Mouse (Mus musculus): ENCODE results near the gene Plekhb2. TPM values are rescaled to one million over a fixed set of nuclear protein-coding genes. Genes with fewer than 3 reads are reported as not detected.

The Plekhb2 gene
- polyA plus RNA-seq, 1 experiment from 2014 or later: 18.0 TPM

DNA sequence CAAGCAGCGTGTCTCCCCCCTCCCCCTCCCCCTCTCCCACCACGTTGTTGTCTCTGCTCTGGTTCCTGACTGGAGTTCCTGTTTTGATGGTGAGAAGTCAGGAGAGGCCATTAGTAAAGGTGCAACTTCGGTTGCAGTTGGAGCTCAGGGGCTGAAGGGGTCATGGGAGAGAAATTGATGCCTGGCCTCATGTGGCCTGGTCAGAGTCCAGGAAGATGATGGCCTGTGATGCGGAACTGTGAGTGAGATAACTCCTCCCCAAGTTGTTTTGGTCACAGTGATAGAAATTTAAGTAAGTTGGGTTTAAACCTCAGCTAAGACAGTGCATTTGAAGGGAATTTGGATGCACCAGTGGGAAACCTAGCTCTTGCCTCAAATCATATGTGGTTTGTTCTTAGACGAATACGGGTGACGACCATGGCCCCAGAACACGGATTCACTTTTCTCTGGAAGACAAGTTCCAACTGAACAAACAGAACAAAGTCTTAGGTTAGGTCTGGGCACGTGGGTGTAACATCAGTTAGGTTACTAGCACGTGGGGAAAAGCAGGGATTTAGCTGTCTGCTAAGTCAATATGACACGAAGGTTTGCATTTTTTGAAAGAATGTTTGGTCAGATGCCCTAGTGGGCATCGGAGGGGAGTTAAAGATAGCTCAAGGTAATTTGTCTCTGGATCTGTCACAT is 5.4 kb downstream of the Plekhb2 start:
- 70% methylated on average over 12 of the region's 12 CpGs for WGBS
- DNase-seq (ENCODE audit: low spot score) (no peak), ATAC-seq (replicated peaks; ENCODE audit: low FRiP score) (no peak)
- H3K27me3 ChIP-seq (replicated peaks; ENCODE audit: control insufficient read depth, insufficient read depth, low read length): no peaks in the 10 kb centered on the region
- no peak overlapping the region for H3K4me2 ChIP-seq
- no peaks in the 10 kb centered on the region for H3K9me3 ChIP-seq (ENCODE audit: control insufficient read depth, low read length)
- H3K27ac ChIP-seq (ENCODE audit: low read depth, low read length): no peak overlapping the region
- H3K4me3 ChIP-seq (ENCODE audit: low read depth, low read length): no peak overlapping the region
- no peaks in the 10 kb centered on the region for H3K36me3 ChIP-seq (ENCODE audit: control insufficient read depth, insufficient read depth, low read length)
- H3K9ac ChIP-seq (ENCODE audit: low read depth, low read length): no peak overlapping the region
- H3K4me1 ChIP-seq (replicated peaks; ENCODE audit: control insufficient read depth, insufficient read depth, low read length): 0 out of 2 replicates have a peak, but pooled peaks cover 2% of the 10 kb centered on the region

DNA sequence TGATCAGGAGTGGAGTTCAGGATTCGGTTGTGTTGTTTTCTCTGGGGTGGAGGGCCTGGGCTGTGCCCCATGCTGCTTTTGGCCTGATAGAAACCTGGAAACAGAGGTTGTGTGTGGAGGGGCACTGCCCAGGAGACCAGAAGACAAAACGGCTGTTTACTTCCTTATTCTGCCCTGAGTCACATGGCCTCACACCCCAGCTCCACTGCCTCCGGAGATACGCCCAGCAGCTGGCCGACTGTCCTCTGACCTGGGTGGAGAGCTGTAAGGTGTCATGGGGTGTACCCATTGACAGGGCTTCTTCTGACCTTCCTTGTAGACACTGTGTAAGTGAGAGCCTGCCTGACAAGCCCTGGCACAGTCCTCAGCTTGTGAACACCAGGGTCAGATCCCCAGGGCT is 8.9 kb downstream of the Plekhb2 start:
- Histone ChIP-seq H3K27ac (ENCODE audit: low read depth, low read length) (no peak overlapping the region), H3K27me3 (replicated peaks; ENCODE audit: control insufficient read depth, insufficient read depth, low read length) (no peaks in the 10 kb centered on the region), H3K9me3 (ENCODE audit: control insufficient read depth, low read length) (no peaks in the 10 kb centered on the region), H3K4me1 (replicated peaks; ENCODE audit: control insufficient read depth, insufficient read depth, low read length) (no peaks in the 10 kb centered on the region), H3K4me3 (ENCODE audit: low read depth, low read length) (no peak overlapping the region), H3K36me3 (ENCODE audit: control insufficient read depth, insufficient read depth, low read length) (peaks cover 5% of the 10 kb centered on the region; the same call in 1 of the 2 replicates), H3K9ac (ENCODE audit: low read depth, low read length) (no peak overlapping the region), H3K4me2 (no peak overlapping the region)
- DNase-seq (ENCODE audit: low spot score) (no peak), ATAC-seq (replicated peaks; ENCODE audit: low FRiP score) (no peak)
- 57% methylated on average over 5 of the region's 5 CpGs for WGBS

GRCm38 (mm10) chr1:34859761-34860160 is 10.0 kb downstream of the Plekhb2 start:
- no peaks in the 10 kb centered on the region for H3K27me3 ChIP-seq (replicated peaks; ENCODE audit: control insufficient read depth, insufficient read depth, low read length)
- no peak for DNase-seq (ENCODE audit: low spot score)
- ATAC-seq (replicated peaks; ENCODE audit: low FRiP score): no peak
- H3K9ac ChIP-seq (ENCODE audit: low read depth, low read length): no peak overlapping the region
- H3K4me3 ChIP-seq (ENCODE audit: low read depth, low read length): no peak overlapping the region
- H3K27ac ChIP-seq (ENCODE audit: low read depth, low read length): no peak overlapping the region
- no peaks in the 10 kb centered on the region for H3K4me1 ChIP-seq (replicated peaks; ENCODE audit: control insufficient read depth, insufficient read depth, low read length)
- 75% methylated on average over 3 of the region's 3 CpGs for WGBS
- H3K4me2 ChIP-seq: no peak overlapping the region
- H3K36me3 ChIP-seq (ENCODE audit: control insufficient read depth, insufficient read depth, low read length): peaks cover 5% of the 10 kb centered on the region; the same call in 1 of the 2 replicates
- H3K9me3 ChIP-seq (ENCODE audit: control insufficient read depth, low read length): no peaks in the 10 kb centered on the region

DNA sequence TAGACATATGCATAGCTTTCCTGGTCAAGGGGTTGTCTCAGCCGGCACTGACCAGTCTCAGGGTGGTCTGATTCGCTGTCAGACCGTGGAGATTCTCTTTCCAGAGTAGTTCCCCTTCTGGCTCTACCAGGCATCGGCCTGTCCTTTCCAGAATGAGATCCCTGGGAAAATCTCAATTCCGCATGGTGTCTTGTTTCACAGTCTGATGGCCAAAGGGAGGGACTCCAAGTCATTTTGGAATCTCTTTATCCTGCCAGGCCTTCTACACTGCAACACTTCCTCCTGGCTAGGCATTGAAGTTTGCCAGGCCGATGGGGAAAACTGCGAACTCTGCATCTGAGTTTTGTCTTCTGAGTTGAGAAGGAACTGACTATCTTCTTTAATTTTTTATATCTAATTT is 10.4 kb downstream of the Plekhb2 start:
- no peaks in the 10 kb centered on the region for H3K4me1 ChIP-seq (replicated peaks; ENCODE audit: control insufficient read depth, insufficient read depth, low read length)
- no peak overlapping the region for H3K9ac ChIP-seq (ENCODE audit: low read depth, low read length)
- peaks cover 5% of the 10 kb centered on the region; the same call in 1 of the 2 replicates for H3K36me3 ChIP-seq (ENCODE audit: control insufficient read depth, insufficient read depth, low read length)
- DNase-seq (ENCODE audit: low spot score) (no peak), ATAC-seq (replicated peaks; ENCODE audit: low FRiP score) (no peak)
- no peaks in the 10 kb centered on the region for H3K9me3 ChIP-seq (ENCODE audit: control insufficient read depth, low read length)
- H3K27ac ChIP-seq (ENCODE audit: low read depth, low read length): no peak overlapping the region
- no peak overlapping the region for H3K4me3 ChIP-seq (ENCODE audit: low read depth, low read length)
- WGBS: 83% methylated on average over 7 of the region's 7 CpGs
- no peaks in the 10 kb centered on the region for H3K27me3 ChIP-seq (replicated peaks; ENCODE audit: control insufficient read depth, insufficient read depth, low read length)
- no peak overlapping the region for H3K4me2 ChIP-seq

- Histone ChIP-seq H3K9me3 (ENCODE audit: control insufficient read depth, low read length) (no peaks in the 10 kb centered on the region), H3K36me3 (ENCODE audit: control insufficient read depth, insufficient read depth, low read length) (peaks cover 5% of the 10 kb centered on the region; the same call in 1 of the 2 replicates), H3K9ac (ENCODE audit: low read depth, low read length) (no peak overlapping the region), H3K27ac (ENCODE audit: low read depth, low read length) (no peak overlapping the region), H3K4me1 (replicated peaks; ENCODE audit: control insufficient read depth, insufficient read depth, low read length) (no peaks in the 10 kb centered on the region), H3K4me2 (no peak overlapping the region), H3K4me3 (ENCODE audit: low read depth, low read length) (no peak overlapping the region), H3K27me3 (replicated peaks; ENCODE audit: control insufficient read depth, insufficient read depth, low read length) (no peaks in the 10 kb centered on the region)
- ATAC-seq (replicated peaks; ENCODE audit: low FRiP score): no peak
- 91% methylated on average over 13 of the region's 13 CpGs for WGBS
- DNase-seq (ENCODE audit: low spot score): no peak
These were observed 13.1 kb downstream of the Plekhb2 start for GRCm38 (mm10) chr1:34862877-34863276.

DNA sequence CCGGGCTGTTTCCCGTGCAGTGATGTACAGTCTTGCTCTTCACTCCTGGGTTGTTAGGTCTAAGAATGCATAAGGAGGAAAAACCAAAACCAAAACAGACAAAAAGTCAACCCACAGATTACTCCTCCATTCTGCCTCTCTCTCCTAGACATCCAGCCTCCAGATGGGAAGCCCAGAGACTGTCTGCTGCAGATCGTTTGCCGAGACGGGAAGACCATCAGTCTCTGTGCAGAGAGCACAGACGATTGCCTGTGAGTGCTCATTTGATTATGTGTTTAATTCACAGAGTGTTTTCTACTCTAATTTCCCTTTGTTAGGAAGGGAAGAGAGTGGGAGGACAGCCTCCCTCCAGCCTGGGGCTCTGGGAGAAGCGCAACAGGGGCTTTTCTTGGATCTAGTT is 13.5 kb downstream of the Plekhb2 start:
- H3K4me1 ChIP-seq (replicated peaks; ENCODE audit: control insufficient read depth, insufficient read depth, low read length): no peaks in the 10 kb centered on the region
- no peak for DNase-seq (ENCODE audit: low spot score)
- no peaks in the 10 kb centered on the region for H3K9me3 ChIP-seq (ENCODE audit: control insufficient read depth, low read length)
- no peak for ATAC-seq (replicated peaks; ENCODE audit: low FRiP score)
- H3K27me3 ChIP-seq (replicated peaks; ENCODE audit: control insufficient read depth, insufficient read depth, low read length): no peaks in the 10 kb centered on the region
- H3K27ac ChIP-seq (ENCODE audit: low read depth, low read length): no peak overlapping the region
- H3K4me2 ChIP-seq: no peak overlapping the region
- H3K9ac ChIP-seq (ENCODE audit: low read depth, low read length): no peak overlapping the region
- peaks cover 5% of the 10 kb centered on the region; the same call in 1 of the 2 replicates for H3K36me3 ChIP-seq (ENCODE audit: control insufficient read depth, insufficient read depth, low read length)
- WGBS: 78% methylated on average over 7 of the region's 7 CpGs
- H3K4me3 ChIP-seq (ENCODE audit: low read depth, low read length): no peak overlapping the region

GRCm38 (mm10) chr1:34864243-34864642 is 14.5 kb downstream of the Plekhb2 start:
- H3K9ac ChIP-seq (ENCODE audit: low read depth, low read length): no peak overlapping the region
- H3K4me1 ChIP-seq (replicated peaks; ENCODE audit: control insufficient read depth, insufficient read depth, low read length): no peaks in the 10 kb centered on the region
- H3K36me3 ChIP-seq (ENCODE audit: control insufficient read depth, insufficient read depth, low read length): peaks cover 5% of the 10 kb centered on the region; the same call in 1 of the 2 replicates
- no peaks in the 10 kb centered on the region for H3K27me3 ChIP-seq (replicated peaks; ENCODE audit: control insufficient read depth, insufficient read depth, low read length)
- ATAC-seq (replicated peaks; ENCODE audit: low FRiP score) (no peak), DNase-seq (ENCODE audit: low spot score) (no peak)
- 62% methylated on average over 7 of the region's 7 CpGs for WGBS
- H3K4me2 ChIP-seq: no peak overlapping the region
- no peaks in the 10 kb centered on the region for H3K9me3 ChIP-seq (ENCODE audit: control insufficient read depth, low read length)
- no peak overlapping the region for H3K27ac ChIP-seq (ENCODE audit: low read depth, low read length)
- no peak overlapping the region for H3K4me3 ChIP-seq (ENCODE audit: low read depth, low read length)

GRCm38 (mm10) chr1:34865866-34866265 is 16.1 kb downstream of the Plekhb2 start:
- Histone ChIP-seq H3K27me3 (replicated peaks; ENCODE audit: control insufficient read depth, insufficient read depth, low read length) (no peaks in the 10 kb centered on the region), H3K9me3 (ENCODE audit: control insufficient read depth, low read length) (no peaks in the 10 kb centered on the region), H3K4me3 (ENCODE audit: low read depth, low read length) (no peak overlapping the region), H3K9ac (ENCODE audit: low read depth, low read length) (no peak overlapping the region), H3K4me2 (no peak overlapping the region), H3K27ac (ENCODE audit: low read depth, low read length) (no peak overlapping the region), H3K36me3 (ENCODE audit: control insufficient read depth, insufficient read depth, low read length) (peaks cover 5% of the 10 kb centered on the region; the same call in 1 of the 2 replicates), H3K4me1 (replicated peaks; ENCODE audit: control insufficient read depth, insufficient read depth, low read length) (no peaks in the 10 kb centered on the region)
- 88% methylated on average over 9 of the region's 9 CpGs for WGBS
- no peak for ATAC-seq (replicated peaks; ENCODE audit: low FRiP score)
- peak; percentile 24 for DNase-seq (ENCODE audit: low spot score)
